Mouse (Mus musculus): ENCODE measurements at regions not wholly inside any gene's neighbourhood (a gene's known extent, or its start where the extent isn't known, plus 50 kb on each side); places are given as distances from the start of the nearest gene placed in this dataset.

DNA sequence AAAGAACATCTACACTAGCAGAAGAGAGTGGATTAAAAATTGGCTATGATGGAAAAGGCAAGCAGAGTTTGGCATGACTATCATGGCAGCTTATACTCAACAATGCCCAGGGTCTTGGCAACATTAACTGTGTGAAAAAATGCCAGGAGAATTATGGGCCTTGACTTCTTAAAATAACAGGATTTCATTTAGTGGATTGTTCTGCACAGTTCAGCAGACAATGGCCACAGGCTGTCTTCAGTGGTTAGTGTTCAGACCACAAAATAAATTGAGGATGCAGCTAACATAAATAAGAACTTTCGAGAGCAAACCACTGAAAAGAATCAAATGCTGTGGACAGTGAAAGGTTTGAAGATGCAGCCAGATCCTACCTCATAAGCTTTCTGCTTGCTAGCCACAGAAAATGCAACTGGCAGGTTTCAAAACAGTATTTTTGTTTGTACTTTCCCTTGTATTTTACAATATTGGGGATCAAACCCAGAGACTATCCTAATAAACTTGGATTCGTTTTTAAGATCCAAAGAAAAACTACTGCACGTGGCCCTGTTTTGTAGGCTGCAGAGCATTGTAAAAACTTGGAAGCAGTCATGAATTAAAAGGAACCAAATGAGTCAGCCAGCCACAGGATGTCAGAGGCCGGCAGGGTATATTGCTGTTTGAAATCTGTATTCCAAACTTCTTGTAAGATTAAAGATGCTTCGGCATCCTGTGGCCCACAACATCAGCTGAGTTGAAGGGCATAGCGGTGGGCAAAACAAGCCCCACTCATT lies 603.2 kb upstream of the Klf6 start:
- TF ChIP-seq CTCF (IDR thresholded peaks at IDR 0.05; ENCODE audit: extremely low read depth, insufficient read depth, insufficient read length, insufficient replicate concordance) (no peak), POLR2A (IDR thresholded peaks at IDR 0.05; ENCODE audit: low read depth, low read length) (no peak)
